Mouse (Mus musculus) gastrocnemius, postnatal 25 days (tissue): ENCODE results near the gene Psme2. TPM values are rescaled to one million over a fixed set of nuclear protein-coding genes. Genes with fewer than 3 reads are reported as not detected.

Source experiments
- total RNA-seq, 2 experiments: library from RNA; stranded (reverse); gene quantifications; 1 replicate in 1 of 2; 2 replicates in 1 of 2; pipeline ENCODE4 v1.2.3; 2021

Gene Psme2
- total RNA-seq, 2 experiments from 2014 or later: 42.9 to 58.4 TPM

Other genes with a start within 250 kb of the Psme2 start
- 10 to 100 TPM; 42.1 to 47.7 TPM for gene Dhrs4, start 112.4 kb downstream of the Psme2 start, total RNA-seq
- under 1 TPM; 0.33 to 0.40 TPM for gene Carmil3, start 100.5 kb downstream of the Psme2 start, total RNA-seq
- gene Cpne6, start 80.7 kb downstream of the Psme2 start, total RNA-seq: not detected
- not detected for gene Nrl, start 66.1 kb downstream of the Psme2 start, total RNA-seq
- 1 to 10 TPM; 4.7 to 6.9 TPM for gene Pck2, start 50.8 kb downstream of the Psme2 start, total RNA-seq
- gene Dcaf11, start 31.1 kb downstream of the Psme2 start, total RNA-seq: 100 to 1,000 TPM in 1 of 2 experiments, 10 to 100 TPM in 1; 97.3 to 105 TPM
- gene A730061H03Rik, start 30.7 kb downstream of the Psme2 start, total RNA-seq: not detected
- gene Fitm1, start 15.5 kb downstream of the Psme2 start, total RNA-seq: 100 to 1,000 TPM; 329 to 343 TPM
- 10 to 100 TPM; 66.4 to 67.6 TPM for gene Psme1, start 13.0 kb downstream of the Psme2 start, total RNA-seq
- gene Emc9, start 5.8 kb downstream of the Psme2 start, total RNA-seq: 10 to 100 TPM; 33.4 to 34.1 TPM
- gene Rnf31, start 595 bp upstream of the Psme2 start, total RNA-seq: 10 to 100 TPM; 11.1 to 20.7 TPM
- 1 to 10 TPM; 4.1 to 5.4 TPM for gene Irf9, start 12.5 kb upstream of the Psme2 start, total RNA-seq
- under 1 TPM in 1 of 2 experiments, not detected in 1; 0.54 TPM for gene Rec8, start 26.9 kb upstream of the Psme2 start, total RNA-seq
- 10 to 100 TPM; 56.8 to 76.0 TPM for gene Ipo4, start 44.8 kb upstream of the Psme2 start, total RNA-seq
- 1 to 10 TPM in 1 of 2 experiments, under 1 TPM in 1; 0.72 to 1.2 TPM for gene Gm49378, start 46.8 kb upstream of the Psme2 start, total RNA-seq
- gene Tm9sf1, start 52.7 kb upstream of the Psme2 start, total RNA-seq: 10 to 100 TPM; 15.8 to 17.6 TPM
- gene Tssk4, start 59.1 kb upstream of the Psme2 start, total RNA-seq: under 1 TPM in 1 of 2 experiments, not detected in 1; 0.24 TPM
- gene Mdp1, start 69.4 kb upstream of the Psme2 start, total RNA-seq: 10 to 100 TPM; 15.0 to 17.3 TPM
- 1 to 10 TPM; 2.4 to 3.3 TPM for gene Gmpr2, start 80.8 kb upstream of the Psme2 start, total RNA-seq
- 100 to 1,000 TPM; 180 to 191 TPM for gene Nedd8, start 81.0 kb upstream of the Psme2 start, total RNA-seq
- gene Tinf2, start 90.7 kb upstream of the Psme2 start, total RNA-seq: 1 to 10 TPM; 7.5 to 8.2 TPM
- gene Tgm1, start 122.8 kb upstream of the Psme2 start, total RNA-seq: not detected
- 10 to 100 TPM; 10.3 TPM for gene Rabggta, start 131.2 kb upstream of the Psme2 start, total RNA-seq
- gene Dhrs1, start 154.6 kb upstream of the Psme2 start, total RNA-seq: 10 to 100 TPM; 29.4 to 32.7 TPM
- 10 to 100 TPM; 11.3 to 12.0 TPM for gene Nop9, start 154.6 kb upstream of the Psme2 start, total RNA-seq
- gene Cideb, start 167.3 kb upstream of the Psme2 start, total RNA-seq: not detected
- under 1 TPM in 1 of 2 experiments, not detected in 1; 0.10 TPM for gene Ltb4r2, start 170.3 kb upstream of the Psme2 start, total RNA-seq
- not detected for gene Ltb4r1, start 174.8 kb upstream of the Psme2 start, total RNA-seq
- gene Adcy4, start 193.0 kb upstream of the Psme2 start, total RNA-seq: 1 to 10 TPM; 6.4 to 6.5 TPM
- 1 to 10 TPM; 1.3 to 1.7 TPM for gene Ripk3, start 197.8 kb upstream of the Psme2 start, total RNA-seq
- gene Nfatc4, start 232.0 kb upstream of the Psme2 start, total RNA-seq: 1 to 10 TPM; 3.2 to 5.9 TPM